Mouse (Mus musculus) regulatory T cell (primary cell): ENCODE measurements around the gene Hoxa3.

Source experiments
- in situ Hi-C: fragments of 300-600 bp; cut with MboI, MseI; formaldehyde crosslinking; loops from one replicate; pipeline ENCODE4 v1.15.1; 2025; ENCODE audit warnings: high pct_unique_total_duplicates

Hoxa3 gene

GRCm38 (mm10) chr6:52247766-52248637 lies 34.9 kb upstream of the Hoxa3 start:
- in situ Hi-C loops: loop anchor here (10.0 kb wide), 1 partner anchor 1073 kb away; no protein-coding TSS in a partner anchor

GRCm38 (mm10) chr6:52246916-52247315 lies 33.8 kb upstream of the Hoxa3 start:
- in situ Hi-C loops: loop anchor here (10.0 kb wide), 1 partner anchor 1072 kb away; no protein-coding TSS in a partner anchor

GRCm38 (mm10) chr6:52246403-52246803 lies 33.3 kb upstream of the Hoxa3 start:
- in situ Hi-C loops: loop anchor here (10.0 kb wide), 1 partner anchor 1072 kb away; no protein-coding TSS in a partner anchor

GRCm38 (mm10) chr6:52245757-52246142 lies 32.6 kb upstream of the Hoxa3 start, which contains the start of gene Hoxa11:
TSS of gene Hoxa11 (minus strand) at chr6:52245810.
- in situ Hi-C loops: loop anchor here (10.0 kb wide), 1 partner anchor 1071 kb away; no protein-coding TSS in a partner anchor

GRCm38 (mm10) chr6:52245040-52245756 lies 32.1 kb upstream of the Hoxa3 start:
- in situ Hi-C loops: loop anchor here (10.0 kb wide), 1 partner anchor 1070 kb away; no protein-coding TSS in a partner anchor

GRCm38 (mm10) chr6:52244471-52245039 lies 31.4 kb upstream of the Hoxa3 start:
- in situ Hi-C loops: loop anchor here (10.0 kb wide), 1 partner anchor 1070 kb away; no protein-coding TSS in a partner anchor

GRCm38 (mm10) chr6:52243681-52244121 lies 30.6 kb upstream of the Hoxa3 start:
- in situ Hi-C loops: loop anchor here (10.0 kb wide), 1 partner anchor 1069 kb away; no protein-coding TSS in a partner anchor

GRCm38 (mm10) chr6:52242801-52243332 lies 29.7 kb upstream of the Hoxa3 start:
- in situ Hi-C loops: loop anchor here (10.0 kb wide), 1 partner anchor 1068 kb away; no protein-coding TSS in a partner anchor

GRCm38 (mm10) chr6:52241001-52241621 lies 28.0 kb upstream of the Hoxa3 start:
- in situ Hi-C loops: loop anchor here (10.0 kb wide), 1 partner anchor 1066 kb away; no protein-coding TSS in a partner anchor

GRCm38 (mm10) chr6:52240389-52241000 lies 27.4 kb upstream of the Hoxa3 start, which contains the start of gene Hoxa10:
TSS of gene Hoxa10 (minus strand) at chr6:52240854.
- in situ Hi-C loops: loop anchor here (10.0 kb wide), 1 partner anchor 1066 kb away; no protein-coding TSS in a partner anchor

- in situ Hi-C loops: loop anchor here (10.0 kb wide), 1 partner anchor 1065 kb away; no protein-coding TSS in a partner anchor
Measured at GRCm38 (mm10) chr6:52239625-52240388, 26.7 kb upstream of the Hoxa3 start.

GRCm38 (mm10) chr6:52238976-52239375 lies 25.8 kb upstream of the Hoxa3 start:
- in situ Hi-C loops: no loop called here

GRCm38 (mm10) chr6:52238155-52238545 lies 25.0 kb upstream of the Hoxa3 start:
- in situ Hi-C loops: no loop called here

- in situ Hi-C loops: no loop called here
Measured at GRCm38 (mm10) chr6:52237346-52238154, 24.4 kb upstream of the Hoxa3 start.

GRCm38 (mm10) chr6:52236806-52237205 lies 23.7 kb upstream of the Hoxa3 start:
- in situ Hi-C loops: no loop called here

- in situ Hi-C loops: no loop called here
Measured at GRCm38 (mm10) chr6:52235866-52236265, 22.7 kb upstream of the Hoxa3 start.

GRCm38 (mm10) chr6:52235267-52235666 lies 22.1 kb upstream of the Hoxa3 start:
- in situ Hi-C loops: no loop called here

GRCm38 (mm10) chr6:52234428-52235140 lies 21.4 kb upstream of the Hoxa3 start:
- in situ Hi-C loops: no loop called here
